33 mouse cellular contexts compared by ENCODE assay signal in the genomic region with DNA sequence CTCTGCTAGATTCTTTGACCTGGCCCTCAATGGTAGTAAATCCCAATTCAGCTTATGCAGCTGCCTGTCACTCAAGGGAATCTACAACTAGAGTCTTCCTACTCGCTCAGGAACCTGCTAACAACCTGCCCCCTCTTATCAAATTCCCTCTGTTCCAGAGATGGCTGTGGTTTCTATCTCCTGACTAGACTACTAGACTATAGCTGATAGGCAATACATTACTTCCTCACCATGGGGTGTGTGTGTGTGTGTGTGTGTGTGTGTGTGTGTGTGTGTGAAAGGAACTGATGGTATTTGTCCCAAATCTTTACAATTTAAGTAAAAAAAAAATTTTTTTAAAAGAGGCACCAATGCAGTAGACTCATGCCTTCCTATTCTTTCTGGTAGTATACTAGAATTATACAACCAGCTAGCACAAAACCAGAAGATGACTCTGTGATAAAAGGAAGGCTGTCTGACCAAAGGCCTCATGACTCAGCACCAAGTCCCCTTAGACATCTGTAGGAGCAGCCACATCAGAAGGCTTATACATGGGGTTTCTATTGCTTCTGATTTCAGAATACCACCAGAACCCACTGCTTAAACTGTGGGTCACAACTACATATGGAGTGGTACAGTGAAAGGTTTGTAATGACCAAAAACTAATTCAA. TPM values are rescaled to one million over a fixed set of nuclear protein-coding genes. Genes with fewer than 3 reads are reported as not detected.
DNase-seq lines count a peak whose midpoint lies in the region; ATAC-seq and TF ChIP-seq lines count a peak whose summit lies in the region.
"Had no signal": no experiment of that assay in that cellular context is flagged by ENCODE, and none has a peak within 500 bp of the region (broad histone marks: within the 10 kb centered on the region; RNA-seq: fewer than 3 reads in every experiment).

No protein-coding gene starts in this region.

- H3K36me3 ChIP-seq in ES-E14 (ENCODE audit: control insufficient read depth, insufficient read depth, low read length, poor library complexity, severe bottlenecking): no peaks in the 10 kb centered on the region
- H3K36me3 ChIP-seq: embryonic facial prominence, embryonic 12.5 days; heart, embryonic 10.5 days; limb, embryonic 13.5 days; midbrain, embryonic 15.5 days; neural tube, embryonic 12.5 days had no signal

- no peak overlapping the region for H3K9ac ChIP-seq in ES-E14 (ENCODE audit: insufficient read depth, low read depth, low read length, poor library complexity, severe bottlenecking)
- H3K9ac ChIP-seq: embryonic facial prominence, embryonic 12.5 days; hindbrain, embryonic 14.5 days; limb, embryonic 13.5 days; midbrain, embryonic 15.5 days; neural tube, embryonic 12.5 days had no signal

- no peaks in the 10 kb centered on the region for H3K9me3 ChIP-seq in ES-E14 (ENCODE audit: control insufficient read depth, insufficient read depth, low read depth, low read length)
- H3K9me3 ChIP-seq: embryonic facial prominence, embryonic 12.5 days; heart, embryonic 10.5 days; limb, embryonic 13.5 days; midbrain, embryonic 15.5 days; neural tube, embryonic 12.5 days had no signal

- ATAC-seq in common myeloid progenitor, adult 5-6 weeks (replicated peaks; ENCODE audit: low read depth, poor library complexity, severe bottlenecking): peak; percentile 78
- peak; percentile 93 for ATAC-seq in megakaryocyte-erythroid progenitor cell, adult 5-6 weeks (replicated peaks; ENCODE audit: low FRiP score, low TSS enrichment, poor library complexity, severe bottlenecking)
- ATAC-seq: activated CD4-positive, CD25-positive, alpha-beta regulatory T cell, adult 4 months; forebrain, embryonic 14.5 days; inflammation-experienced regulatory T-cells, adult 6 months; lung, postnatal 0 days; midbrain, embryonic 15.5 days had no signal

- no peaks in the 10 kb centered on the region for H3K4me1 ChIP-seq in ES-E14 (ENCODE audit: control insufficient read depth in 2 of 2, insufficient read depth in 2 of 2, low read length in 2 of 2, poor library complexity in 1 of 2)
- H3K4me1 ChIP-seq: embryonic facial prominence, embryonic 12.5 days; heart, embryonic 10.5 days; limb, embryonic 13.5 days; midbrain, embryonic 15.5 days; neural tube, embryonic 12.5 days had no signal

- in situ Hi-C loops in ES-E14 (cut with MboI; ENCODE audit: low sequenced_read_pairs in 2 of 2, unreplicated experiment in 2 of 2): no loop called here

- no peak overlapping the region for H3K4me3 ChIP-seq in ES-E14 (ENCODE audit: insufficient read depth in 1 of 2, low read depth in 1 of 2, low read length in 2 of 2, poor library complexity in 1 of 2, severe bottlenecking in 1 of 2)
- H3K4me3 ChIP-seq: embryonic facial prominence, embryonic 12.5 days; heart, embryonic 10.5 days; layer of hippocampus, adult 2 months; left cerebral cortex, adult 2 months; limb, embryonic 13.5 days; midbrain, embryonic 15.5 days; neural tube, embryonic 12.5 days had no signal

- peak; percentile 30 for DNase-seq in 3T3-L1 (ENCODE audit: low read depth, low spot score)
- DNase-seq in ES-E14 (ENCODE audit: low read depth, low spot score): no peak
- no peak for DNase-seq in cerebellum, postnatal 14 days
- DNase-seq in left cerebral cortex, postnatal 10 days (ENCODE audit: extremely low spot score in 1 of 2, low spot score in 2 of 2): no peak
- no peak for DNase-seq in adipocyte (ENCODE audit: low spot score)
- DNase-seq: adrenal gland, adult 8-10 months; cerebellum, adult 8-10 months; cerebellum, postnatal 36 days; embryo, embryonic 11 days; gastrocnemius, postnatal 14 days; kidney, adult 2 months; kidney, postnatal 36 days; lung, adult 18-20 months; lung, postnatal 4 days; right cerebral cortex, adult 18-20 months; spleen, adult 18-20 months; thymus, adult 18-20 months; thymus, postnatal 25 days had no signal

- intact Hi-C loops in left cerebral cortex, postnatal 10 days (cut with DNase I): no loop called here

- no peak overlapping the region for H3K27ac ChIP-seq in ES-E14 (ENCODE audit: insufficient read depth, low read depth, low read length, poor library complexity, severe bottlenecking)
- H3K27ac ChIP-seq: embryonic facial prominence, embryonic 12.5 days; heart, embryonic 10.5 days; hindbrain, embryonic 14.5 days; layer of hippocampus, adult 2 months; left cerebral cortex, adult 2 months; limb, embryonic 13.5 days; midbrain, embryonic 15.5 days; neural tube, embryonic 12.5 days; stomach, postnatal 0 days had no signal

TF ChIP-seq in ES-E14, 5 proteins besides CTCF, POLR2A, EP300 and RAD21:
- TF ChIP-seq HCFC1 (IDR thresholded peaks at IDR 0.05; ENCODE audit: borderline replicate concordance, insufficient read depth, low read length): no peak
- TF ChIP-seq MAFK (IDR thresholded peaks at IDR 0.05; ENCODE audit: insufficient read depth, low read depth, low read length): 0 out of 2 replicates have a peak, but pooled peaks have one; percentile 2
- no peak for TF ChIP-seq ZC3H11A (IDR thresholded peaks at IDR 0.05; ENCODE audit: borderline replicate concordance, low read depth, low read length)

RNA-seq across cellular contexts. Expression of gene Chchd6, which starts 57.2 kb away (rescaled TPM):
- 28.0 and 32.8 TPM in 2 replicates for total RNA-seq in ES-E14 (2012; rRNA removed)
- total RNA-seq in common myeloid progenitor, adult 5-6 weeks (2017): 16.2 and 16.5 TPM in 2 replicates
- 11.4 and 16.1 TPM in 2 replicates for total RNA-seq in megakaryocyte-erythroid progenitor cell, adult 5-6 weeks (2014; fragmentation: Nextera tagmentation)
- total RNA-seq in megakaryocyte-erythroid progenitor cell, adult 5-6 weeks (2017): 7.0 and 12.0 TPM in 2 replicates
- 10 to 100 TPM; 82.4 to 85.6 TPM for total RNA-seq in left cerebral cortex, postnatal 10 days (2021)
